Mouse (Mus musculus): ENCODE measurements around the gene Ttc17.
A peak's percentile ranks its signal among the peaks of the same experiment; 100 is the strongest.

Gene Ttc17

GRCm38 (mm10) chr2:94381057-94381647, 25.3 kb downstream of the Ttc17 start:
- no peak for DNase-seq (ENCODE audit: extremely low spot score)

- DNase-seq (ENCODE audit: extremely low spot score): no peak
Measured at GRCm38 (mm10) chr2:94378678-94379077, 27.8 kb downstream of the Ttc17 start.

- peak; percentile 2 for DNase-seq (ENCODE audit: extremely low spot score)
Measured at GRCm38 (mm10) chr2:94371093-94371492, 35.4 kb downstream of the Ttc17 start.

- no peak for DNase-seq (ENCODE audit: extremely low spot score)
Measured at GRCm38 (mm10) chr2:94363821-94364220, 42.7 kb downstream of the Ttc17 start.

- no peak for DNase-seq (ENCODE audit: extremely low spot score)
Measured at GRCm38 (mm10) chr2:94360398-94360973, 46.0 kb downstream of the Ttc17 start.

GRCm38 (mm10) chr2:94348165-94348591, 58.3 kb downstream of the Ttc17 start:
- no peak for DNase-seq (ENCODE audit: extremely low spot score)

- DNase-seq (ENCODE audit: extremely low spot score): no peak
Measured at GRCm38 (mm10) chr2:94346746-94347145, 59.7 kb downstream of the Ttc17 start.

- DNase-seq (ENCODE audit: extremely low spot score): no peak
Measured at GRCm38 (mm10) chr2:94344624-94345023, 61.9 kb downstream of the Ttc17 start.

- DNase-seq (ENCODE audit: extremely low spot score): no peak
Measured at GRCm38 (mm10) chr2:94343290-94344285, 62.9 kb downstream of the Ttc17 start.

- no peak for DNase-seq (ENCODE audit: extremely low spot score)
Measured at GRCm38 (mm10) chr2:94340769-94341168, 65.7 kb downstream of the Ttc17 start.

GRCm38 (mm10) chr2:94339495-94339894, 67.0 kb downstream of the Ttc17 start:
- no peak for DNase-seq (ENCODE audit: extremely low spot score)

- DNase-seq (ENCODE audit: extremely low spot score): no peak
Measured at GRCm38 (mm10) chr2:94336336-94336735, 70.2 kb downstream of the Ttc17 start.

- no peak for DNase-seq (ENCODE audit: extremely low spot score)
Measured at GRCm38 (mm10) chr2:94334742-94335046, 71.8 kb downstream of the Ttc17 start.

- DNase-seq (ENCODE audit: extremely low spot score): no peak
Measured at GRCm38 (mm10) chr2:94333841-94334741, 72.4 kb downstream of the Ttc17 start.

GRCm38 (mm10) chr2:94333086-94333485, 73.4 kb downstream of the Ttc17 start:
- no peak for DNase-seq (ENCODE audit: extremely low spot score)

- DNase-seq (ENCODE audit: extremely low spot score): no peak
Measured at GRCm38 (mm10) chr2:94329336-94329735, 77.2 kb downstream of the Ttc17 start.

- no peak for DNase-seq (ENCODE audit: extremely low spot score)
Measured at GRCm38 (mm10) chr2:94327836-94328235, 78.7 kb downstream of the Ttc17 start.

GRCm38 (mm10) chr2:94319780-94320179, 86.7 kb downstream of the Ttc17 start:
- DNase-seq (ENCODE audit: extremely low spot score): no peak

- no peak for DNase-seq (ENCODE audit: extremely low spot score)
Measured at GRCm38 (mm10) chr2:94316526-94316925, 90.0 kb downstream of the Ttc17 start.

- DNase-seq (ENCODE audit: extremely low spot score): no peak
Measured at GRCm38 (mm10) chr2:94303984-94304383, 102.5 kb downstream of the Ttc17 start.

GRCm38 (mm10) chr2:94302393-94302792, 104.1 kb downstream of the Ttc17 start:
- DNase-seq (ENCODE audit: extremely low spot score): no peak

- no peak for DNase-seq (ENCODE audit: extremely low spot score)
Measured at GRCm38 (mm10) chr2:94301749-94302148, 104.7 kb downstream of the Ttc17 start.
